Mouse (Mus musculus): ENCODE results near the gene 2010111I01Rik.
"Not testable (repeated sequence)": the region's sequence is repeated elsewhere in the genome, so short reads cannot be mapped to it uniquely, and the experiment has no call there.

- not testable (repeated sequence) for TF ChIP-seq CTCF (IDR thresholded peaks at IDR 0.05; ENCODE audit: borderline replicate concordance, insufficient read depth, low read length); POLR2A (IDR thresholded peaks at IDR 0.05; ENCODE audit: low read depth, low read length)
Observed at GRCm38 (mm10) chr13:63083139-63083538, 118.4 kb downstream of the 2010111I01Rik start.

All from embryonic fibroblast, embryonic 13.5 days (primary cell).